Mouse (Mus musculus) CH12.LX (cell line): ENCODE results near the gene Agpat4. TPM values are rescaled to one million over a fixed set of nuclear protein-coding genes. Genes with fewer than 3 reads are reported as not detected.
A peak's percentile ranks its signal among the peaks of the same experiment; 100 is the strongest.

Experiments used
- DNase-seq: peaks from one replicate; pipeline ENCODE4 v3.0.0-alpha.2; 2013; ENCODE audit errors: extremely low read depth
- H3K27ac ChIP-seq: 2 replicates; pipeline ENCODE4 v1.5.1; 2012; ENCODE audit warnings: low read depth, mild to moderate bottlenecking, control low read depth, moderate library complexity; ENCODE audit not compliant: insufficient read depth
- H3K27me3 ChIP-seq: replicated peaks from 2 replicates; pipeline ENCODE3; 2012; ENCODE audit warnings: inconsistent platforms
- H3K36me3 ChIP-seq, 2 experiments: replicated peaks in 1 of 2; 2 replicates each; pipeline versions ENCODE3 to v1.6.1; 2012; ENCODE audit warnings: inconsistent platforms in 1 of 2, low read length in 1 of 2, mild to moderate bottlenecking in 1 of 2, mixed read lengths in 1 of 2, moderate library complexity in 1 of 2; ENCODE audit not compliant: control insufficient read depth in 1 of 2, insufficient read depth in 1 of 2
- H3K4me1 ChIP-seq, 2 experiments: 2 replicates each; pipeline ENCODE4 v1.6.1; 2012; ENCODE audit warnings: inconsistent platforms in 1 of 2, moderate library complexity in 1 of 2; ENCODE audit not compliant: insufficient read depth in 2 of 2, control insufficient read depth in 1 of 2
- H3K4me2 ChIP-seq: 2 replicates; pipeline ENCODE4 v1.6.1; 2012; ENCODE audit warnings: low read depth, mild to moderate bottlenecking, control low read depth; ENCODE audit not compliant: poor library complexity, insufficient read depth, severe bottlenecking
- H3K4me3 ChIP-seq, 3 experiments: fragments of 150-350 bp in 1 of 3; sonication (generic) in 1 of 3; replicated peaks in 1 of 3; 2 replicates each; pipeline versions ENCODE3 to v1.5.1; 2011 to 2012; ENCODE audit warnings: low read depth in 2 of 3, low read length in 2 of 3, mild to moderate bottlenecking in 2 of 3, moderate library complexity in 2 of 3, control low read depth in 1 of 3, improper control_type of control experiment in 1 of 3, inconsistent platforms in 1 of 3, mixed read lengths in 1 of 3; ENCODE audit not compliant: poor library complexity in 1 of 3
- H3K79me2 ChIP-seq: replicated peaks from 2 replicates; pipeline ENCODE4 v1.6.1; 2012; ENCODE audit warnings: mild to moderate bottlenecking, moderate library complexity; ENCODE audit not compliant: control insufficient read depth, poor library complexity, insufficient read depth, severe bottlenecking; ENCODE audit errors: extremely low read depth
- H3K9ac ChIP-seq: 2 replicates; pipeline ENCODE4 v1.6.1; 2012; ENCODE audit warnings: low read depth, mild to moderate bottlenecking, control low read depth, moderate library complexity; ENCODE audit not compliant: insufficient read depth
- H3K9me3 ChIP-seq: replicated peaks from 2 replicates; pipeline ENCODE3; 2012; ENCODE audit warnings: low read length, inconsistent platforms, mixed read lengths
- ETS1 ChIP-seq: conservative IDR thresholded peaks from 2 replicates; pipeline ENCODE4 v1.6.1; 2012; ENCODE audit warnings: low read depth, mild to moderate bottlenecking, inconsistent platforms, low read length, improper control_type of control experiment, moderate library complexity
- JUND ChIP-seq: conservative IDR thresholded peaks from 2 replicates; pipeline ENCODE4 v1.6.1; 2011; ENCODE audit warnings: low read depth, low read length, improper control_type of control experiment
- NELFE ChIP-seq: IDR thresholded peaks from 2 replicates; pipeline ENCODE4 v1.6.1; 2011; ENCODE audit warnings: low read depth, low read length, improper control_type of control experiment
- POLR2AphosphoS2 ChIP-seq: IDR thresholded peaks from 2 replicates; pipeline ENCODE4 v1.6.1; 2011; ENCODE audit warnings: low read depth, low read length, improper control_type of control experiment
- USF2 ChIP-seq: conservative IDR thresholded peaks from 2 replicates; pipeline ENCODE4 v1.6.1; 2011; ENCODE audit warnings: low read depth, low read length, improper control_type of control experiment
- ZNF384 ChIP-seq: IDR thresholded peaks from 2 replicates; pipeline ENCODE4 v1.6.1; 2012; ENCODE audit warnings: low read depth, low read length, improper control_type of control experiment, inconsistent platforms
- dilution Hi-C: fragments of 300-500 bp; cut with MboI; formaldehyde crosslinking; loops from 2 replicates; pipeline ENCODE4 v1.14.3; 2020; ENCODE audit warnings: low sequenced_read_pairs; ENCODE audit not compliant: extremely low pct_unique_long_range_greater_than_20kb, extremely low pct_ligation_motif_present
- in situ Hi-C: fragments of 300-500 bp; cut with MboI; formaldehyde crosslinking; loops from 3 replicates; pipeline ENCODE4 v1.14.3; 2019; ENCODE audit warnings: low sequenced_read_pairs, low pct_ligation_motif_present, low pct_unique_long_range_greater_than_20kb, mixed read lengths
- polyA plus RNA-seq: library from polyadenylated mRNA; unstranded; fragments of >175 nt; gene quantifications from 2 replicates; pipeline ENCODE4 v1.2.1, GENCODE M21; 2012; ENCODE audit warnings: low read depth; ENCODE audit not compliant: insufficient read length
- total RNA-seq, 2 experiments: library from RNA; depleted of rRNA; stranded (reverse); fragments of 300-350 nt in 1 of 2; fragments of >200 nt in 1 of 2; gene quantifications; 2 replicates each; pipeline ENCODE4 v1.2.3; 2012 to 2014

Agpat4 gene
- total and polyA plus RNA-seq, 3 experiments, result 34.7 to 83.2 (median 44.5) TPM

DNA sequence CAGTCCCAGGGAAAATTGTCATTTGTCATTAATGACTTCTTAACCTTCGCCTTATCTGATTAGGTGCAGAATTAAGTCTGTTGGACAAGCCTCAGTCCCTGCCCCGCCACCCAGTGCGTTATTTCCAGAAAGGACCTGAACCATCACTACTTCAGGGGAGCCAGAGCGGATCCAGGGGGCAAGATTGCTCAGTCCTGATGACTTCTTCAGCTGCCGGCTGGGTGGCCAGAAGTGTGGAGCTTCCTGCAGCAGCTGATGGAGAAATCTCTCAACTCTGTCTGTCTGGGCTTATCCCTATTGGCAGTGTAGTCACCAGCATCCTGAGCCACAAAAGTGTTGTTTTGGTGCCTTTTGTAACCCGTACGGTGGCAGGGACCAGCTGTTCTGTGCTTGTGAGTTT lies 60.8 kb downstream of the Agpat4 start:
- H3K9me3 ChIP-seq, result peaks cover 25% of the 10 kb centered on the region
- no peaks in the 10 kb centered on the region for H3K27me3 ChIP-seq
- no peak for TF ChIP-seq ETS1
- TF ChIP-seq POLR2AphosphoS2, result 0 out of 2 replicates have a peak, but pooled peaks have one; percentile 3
- dilution Hi-C loops, result no loop called here
- H3K79me2 ChIP-seq, result peaks cover 18% of the 10 kb centered on the region
- H3K36me3 ChIP-seq, result peaks cover 49 to 94% of the 10 kb centered on the region in 2 experiments
- H3K9ac ChIP-seq, result no peak overlapping the region
- no peak for DNase-seq
- H3K4me1 ChIP-seq, result peaks cover 27 to 51% of the 10 kb centered on the region in 2 experiments
- no peak overlapping the region for H3K4me3 ChIP-seq
- H3K4me2 ChIP-seq, result no peak overlapping the region
- in situ Hi-C loops, result no loop called here
- no peak overlapping the region; the same call in 1 of the 2 replicates for H3K27ac ChIP-seq

DNA sequence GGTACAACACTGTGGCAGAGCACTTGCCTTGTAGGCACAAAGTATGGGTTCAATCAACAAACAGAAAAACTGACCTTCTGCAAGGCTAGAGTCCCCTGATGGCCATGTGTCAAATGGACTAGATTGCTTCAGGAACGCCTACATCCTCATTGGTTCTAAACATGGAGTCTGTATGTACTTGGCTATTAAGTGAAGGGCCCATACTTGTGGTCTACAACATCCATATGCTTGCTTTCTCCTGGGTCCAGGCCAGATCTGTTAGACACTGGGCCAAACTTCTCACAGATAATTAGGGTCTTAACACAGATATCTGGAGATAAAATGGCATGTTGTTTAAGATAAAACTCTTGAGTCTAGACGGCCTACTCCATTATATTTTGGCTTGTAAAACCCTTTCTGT lies 61.3 kb downstream of the Agpat4 start:
- dilution Hi-C loops (no loop called here), in situ Hi-C loops (no loop called here)
- Histone ChIP-seq H3K4me1 (peaks cover 24 to 46% of the 10 kb centered on the region in 2 experiments), H3K36me3 (peaks cover 46 to 92% of the 10 kb centered on the region in 2 experiments), H3K9me3 (peaks cover 21% of the 10 kb centered on the region), H3K4me2 (no peak overlapping the region), H3K4me3 (no peak overlapping the region)
- TF ChIP-seq ETS1 (no peak), NELFE (no peak)
- TF ChIP-seq, all 38 proteins: peak for 0
- DNase-seq, result no peak
- no peaks in the 10 kb centered on the region for H3K27me3 ChIP-seq
- H3K27ac ChIP-seq, result no peak overlapping the region
- H3K79me2 ChIP-seq, result peaks cover 18% of the 10 kb centered on the region
- H3K9ac ChIP-seq, result no peak overlapping the region

DNA sequence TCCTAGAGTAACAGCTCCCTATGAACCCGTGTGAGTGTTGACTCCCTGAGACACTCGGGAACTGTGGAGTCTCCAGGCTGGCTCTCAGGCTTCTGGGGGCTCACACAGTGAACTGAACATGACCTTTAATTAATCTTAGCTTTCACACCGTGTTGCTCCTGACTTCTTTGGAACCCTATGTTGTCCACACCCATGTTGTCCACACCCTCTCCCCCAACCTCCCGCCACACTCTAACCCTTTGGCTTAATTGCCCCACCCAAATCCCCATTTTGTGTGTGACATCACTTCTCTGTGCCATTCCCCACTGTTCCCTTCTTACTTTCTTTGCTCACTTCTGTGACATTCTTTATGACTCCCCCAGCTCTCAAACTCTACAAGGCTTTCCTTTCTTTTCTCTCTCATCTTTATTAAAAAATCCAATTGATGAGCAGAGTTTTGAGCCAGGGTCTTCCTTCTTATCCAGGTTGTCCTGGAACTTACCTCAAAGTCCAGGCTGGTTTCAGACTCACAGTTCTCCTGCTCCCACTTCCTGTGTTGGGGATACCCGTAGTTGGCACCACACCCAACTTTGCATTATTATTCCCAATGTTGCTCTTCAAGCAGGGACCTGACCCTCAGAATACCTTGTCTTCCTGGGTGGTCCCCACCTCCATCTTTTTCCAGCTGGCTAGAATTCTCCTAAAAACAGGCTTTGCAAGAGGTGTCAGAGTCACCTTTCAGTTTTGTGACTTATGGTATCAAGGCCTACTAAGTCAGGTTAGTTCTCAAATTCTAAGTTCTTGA lies 64.4 kb downstream of the Agpat4 start:
- Histone ChIP-seq H3K4me1 (peaks cover 21 to 48% of the 10 kb centered on the region in 2 experiments), H3K9ac (no peak overlapping the region), H3K79me2 (peaks cover 12% of the 10 kb centered on the region), H3K36me3 (peaks cover 45 to 92% of the 10 kb centered on the region in 2 experiments), H3K9me3 (no peaks in the 10 kb centered on the region), H3K27me3 (no peaks in the 10 kb centered on the region), H3K4me3 (no peak overlapping the region), H3K27ac (no peak overlapping the region), H3K4me2 (no peak overlapping the region)
- in situ Hi-C loops (no loop called here), dilution Hi-C loops (no loop called here)
- no peak for TF ChIP-seq USF2
- TF ChIP-seq ZNF384, result no peak
- TF ChIP-seq POLR2AphosphoS2, result no peak
- no peak for TF ChIP-seq JUND
- no peak for DNase-seq
